ENCODE assay signal across 27 mouse cellular contexts in the genomic region with DNA sequence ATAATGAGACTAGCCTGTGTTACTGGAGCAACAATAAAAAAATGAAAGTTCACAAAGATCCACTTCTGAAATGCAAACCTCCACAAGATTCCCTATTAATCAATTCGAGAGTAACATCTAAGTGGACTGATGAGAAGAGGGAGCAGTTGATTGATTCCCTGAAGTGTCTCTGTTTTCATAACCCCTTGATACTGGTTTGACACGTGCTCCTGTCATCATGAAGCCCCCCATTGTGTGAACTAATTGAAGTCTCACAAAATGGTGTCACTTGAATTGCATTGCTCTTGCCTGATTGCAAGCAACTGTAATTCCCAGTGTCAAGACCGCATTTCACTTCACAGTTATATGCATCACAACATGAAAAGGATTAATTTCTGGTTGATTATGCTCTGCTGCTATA.
DNase-seq lines count a peak whose midpoint lies in the region; ATAC-seq and TF ChIP-seq lines count a peak whose summit lies in the region.
"Had no signal": no experiment of that assay in that cellular context is flagged by ENCODE, and none has a peak within 500 bp of the region (broad histone marks: within the 10 kb centered on the region; RNA-seq: fewer than 3 reads in every experiment).

No protein-coding gene starts in this region.

- H3K36me3 ChIP-seq in forebrain, embryonic 13.5 days (ENCODE audit: poor library complexity, severe bottlenecking), result no peaks in the 10 kb centered on the region
- H3K36me3 ChIP-seq in forebrain, embryonic 16.5 days (ENCODE audit: control insufficient read depth, insufficient read depth), result no peaks in the 10 kb centered on the region
- H3K36me3 ChIP-seq in midbrain, embryonic 12.5 days, result no peaks in the 10 kb centered on the region
- H3K36me3 ChIP-seq in midbrain, embryonic 16.5 days (ENCODE audit: control insufficient read depth, insufficient read depth, low read length), result no peaks in the 10 kb centered on the region
- no peaks in the 10 kb centered on the region for H3K36me3 ChIP-seq in midbrain, postnatal 0 days (ENCODE audit: insufficient read depth, low read length)
- no peaks in the 10 kb centered on the region for H3K36me3 ChIP-seq in midbrain, embryonic 15.5 days (replicated peaks)
- no peaks in the 10 kb centered on the region for H3K36me3 ChIP-seq in limb, embryonic 10.5 days
- H3K36me3 ChIP-seq: embryonic facial prominence, embryonic 12.5 days; embryonic facial prominence, embryonic 15.5 days; G1E; hindbrain, embryonic 13.5 days had no signal

- no peaks in the 10 kb centered on the region for H3K9me3 ChIP-seq in forebrain, embryonic 13.5 days (replicated peaks)
- H3K9me3 ChIP-seq in forebrain, embryonic 16.5 days (ENCODE audit: control insufficient read depth, low read length), result no peaks in the 10 kb centered on the region
- H3K9me3 ChIP-seq in midbrain, embryonic 12.5 days, result no peaks in the 10 kb centered on the region
- H3K9me3 ChIP-seq in midbrain, embryonic 16.5 days (replicated peaks; ENCODE audit: control insufficient read depth, low read length, poor library complexity, severe bottlenecking), result no peaks in the 10 kb centered on the region
- H3K9me3 ChIP-seq in midbrain, postnatal 0 days (ENCODE audit: low read length), result no peaks in the 10 kb centered on the region
- no peaks in the 10 kb centered on the region for H3K9me3 ChIP-seq in midbrain, embryonic 15.5 days
- H3K9me3 ChIP-seq in limb, embryonic 10.5 days (replicated peaks), result no peaks in the 10 kb centered on the region
- H3K9me3 ChIP-seq: embryonic facial prominence, embryonic 12.5 days; embryonic facial prominence, embryonic 15.5 days; G1E; hindbrain, embryonic 13.5 days had no signal

- peak; percentile 51; the same call in 1 of the 2 replicates for ATAC-seq in forebrain, embryonic 13.5 days
- ATAC-seq in forebrain, embryonic 16.5 days, result no peak
- peak; percentile 44; the same call in 1 of the 2 replicates for ATAC-seq in midbrain, embryonic 12.5 days (ENCODE audit: low FRiP score, low read depth)
- ATAC-seq in midbrain, embryonic 16.5 days, result no peak
- no peak for ATAC-seq in midbrain, postnatal 0 days (ENCODE audit: low FRiP score)
- ATAC-seq in midbrain, embryonic 15.5 days (replicated peaks), result no peak
- ATAC-seq: forebrain, postnatal 0 days; hindbrain, embryonic 16.5 days; inflammation-experienced regulatory T-cells, adult 6 months; Patski had no signal

- no peak overlapping the region for H3K27ac ChIP-seq in forebrain, embryonic 13.5 days
- no peak overlapping the region for H3K27ac ChIP-seq in forebrain, embryonic 16.5 days (ENCODE audit: low read length)
- H3K27ac ChIP-seq in midbrain, embryonic 12.5 days (replicated peaks), result no peak overlapping the region
- no peak overlapping the region for H3K27ac ChIP-seq in midbrain, embryonic 16.5 days (ENCODE audit: low read length)
- H3K27ac ChIP-seq in midbrain, postnatal 0 days (ENCODE audit: low read depth, low read length), result no peak overlapping the region
- H3K27ac ChIP-seq in midbrain, embryonic 15.5 days, result no peak overlapping the region
- no peak overlapping the region for H3K27ac ChIP-seq in limb, embryonic 10.5 days
- H3K27ac ChIP-seq: embryonic facial prominence, embryonic 12.5 days; embryonic facial prominence, embryonic 15.5 days; gastrocnemius, adult 2 months; hindbrain, embryonic 13.5 days had no signal

- no peaks in the 10 kb centered on the region for H3K4me1 ChIP-seq in forebrain, embryonic 13.5 days
- H3K4me1 ChIP-seq in forebrain, embryonic 16.5 days (replicated peaks; ENCODE audit: control insufficient read depth, insufficient read depth, low read length), result no peaks in the 10 kb centered on the region
- no peaks in the 10 kb centered on the region for H3K4me1 ChIP-seq in midbrain, embryonic 12.5 days
- no peaks in the 10 kb centered on the region for H3K4me1 ChIP-seq in midbrain, embryonic 16.5 days (ENCODE audit: control insufficient read depth, insufficient read depth, low read length)
- no peaks in the 10 kb centered on the region for H3K4me1 ChIP-seq in midbrain, postnatal 0 days (ENCODE audit: insufficient read depth, low read length)
- no peaks in the 10 kb centered on the region for H3K4me1 ChIP-seq in midbrain, embryonic 15.5 days
- no peaks in the 10 kb centered on the region for H3K4me1 ChIP-seq in limb, embryonic 10.5 days
- H3K4me1 ChIP-seq: embryonic facial prominence, embryonic 12.5 days; embryonic facial prominence, embryonic 15.5 days; hindbrain, embryonic 13.5 days had no signal

- WGBS in forebrain, embryonic 13.5 days, result 39% methylated on average over 3 of the region's 3 CpGs
- WGBS in forebrain, embryonic 16.5 days, result 42% methylated on average over 3 of the region's 3 CpGs
- WGBS in midbrain, embryonic 12.5 days, result 47% methylated on average over 3 of the region's 3 CpGs
- 35% methylated on average over 3 of the region's 3 CpGs for WGBS in midbrain, embryonic 16.5 days
- WGBS in midbrain, postnatal 0 days, result 46% methylated on average over 3 of the region's 3 CpGs
- 41% methylated on average over 3 of the region's 3 CpGs for WGBS in midbrain, embryonic 15.5 days
- 63% methylated on average over 3 of the region's 3 CpGs for WGBS in limb, embryonic 10.5 days

- no peak overlapping the region for H3K4me2 ChIP-seq in forebrain, embryonic 13.5 days
- H3K4me2 ChIP-seq in forebrain, embryonic 16.5 days (ENCODE audit: low read length), result no peak overlapping the region
- H3K4me2 ChIP-seq in midbrain, embryonic 12.5 days (replicated peaks), result no peak overlapping the region
- H3K4me2 ChIP-seq in midbrain, embryonic 16.5 days (ENCODE audit: low read length), result no peak overlapping the region
- H3K4me2 ChIP-seq in midbrain, postnatal 0 days (ENCODE audit: low read depth, low read length, poor library complexity, severe bottlenecking), result no peak overlapping the region
- H3K4me2 ChIP-seq in midbrain, embryonic 15.5 days, result no peak overlapping the region
- H3K4me2 ChIP-seq: embryonic facial prominence, embryonic 12.5 days; embryonic facial prominence, embryonic 15.5 days; heart, embryonic 11.5 days; hindbrain, embryonic 13.5 days had no signal

- DNase-seq in midbrain, postnatal 0 days (ENCODE audit: low spot score), result peak; percentile 22
- DNase-seq in limb, embryonic 10.5 days (ENCODE audit: low spot score), result no peak
- DNase-seq: adrenal gland, postnatal 10 days; adrenal gland, postnatal 36 days; B cell, adult 2 months; cerebellum, adult 11 months; cerebellum, adult 2 months; cerebellum, adult 9-11 months; cerebellum, postnatal 25 days; forebrain, postnatal 0 days; gastrocnemius, adult 2 months; gastrocnemius, postnatal 14 days; heart, adult 11 months had no signal

- no peaks in the 10 kb centered on the region for H3K27me3 ChIP-seq in forebrain, embryonic 13.5 days
- no peaks in the 10 kb centered on the region for H3K27me3 ChIP-seq in forebrain, embryonic 16.5 days (replicated peaks; ENCODE audit: control insufficient read depth, insufficient read depth, low read length)
- H3K27me3 ChIP-seq in midbrain, embryonic 12.5 days, result no peaks in the 10 kb centered on the region
- no peaks in the 10 kb centered on the region for H3K27me3 ChIP-seq in midbrain, embryonic 16.5 days (ENCODE audit: control insufficient read depth, insufficient read depth, low read depth, low read length)
- no peaks in the 10 kb centered on the region for H3K27me3 ChIP-seq in midbrain, postnatal 0 days (ENCODE audit: insufficient read depth, low read length)
- H3K27me3 ChIP-seq in midbrain, embryonic 15.5 days (replicated peaks), result no peaks in the 10 kb centered on the region
- no peaks in the 10 kb centered on the region for H3K27me3 ChIP-seq in limb, embryonic 10.5 days (ENCODE audit: low read depth, poor library complexity, severe bottlenecking)
- H3K27me3 ChIP-seq: CH12.LX; embryonic facial prominence, embryonic 12.5 days; embryonic facial prominence, embryonic 15.5 days; hindbrain, embryonic 13.5 days; Patski had no signal

- TF ChIP-seq CTCF in midbrain, postnatal 0 days (IDR thresholded peaks at IDR 0.05), result no peak

- no peak overlapping the region for H3K9ac ChIP-seq in forebrain, embryonic 13.5 days
- no peak overlapping the region for H3K9ac ChIP-seq in forebrain, embryonic 16.5 days (replicated peaks; ENCODE audit: low read depth, low read length)
- H3K9ac ChIP-seq in midbrain, embryonic 12.5 days (replicated peaks), result no peak overlapping the region
- no peak overlapping the region for H3K9ac ChIP-seq in midbrain, embryonic 16.5 days (ENCODE audit: low read depth, low read length)
- H3K9ac ChIP-seq in midbrain, postnatal 0 days (replicated peaks; ENCODE audit: low read length, poor library complexity, severe bottlenecking), result no peak overlapping the region
- no peak overlapping the region for H3K9ac ChIP-seq in midbrain, embryonic 15.5 days
- H3K9ac ChIP-seq: embryonic facial prominence, embryonic 12.5 days; embryonic facial prominence, embryonic 15.5 days; forebrain, postnatal 0 days; hindbrain, embryonic 13.5 days had no signal

- no peak overlapping the region for H3K4me3 ChIP-seq in forebrain, embryonic 13.5 days
- H3K4me3 ChIP-seq in forebrain, embryonic 16.5 days (replicated peaks; ENCODE audit: low read length), result no peak overlapping the region
- no peak overlapping the region for H3K4me3 ChIP-seq in midbrain, embryonic 12.5 days
- H3K4me3 ChIP-seq in midbrain, embryonic 16.5 days (ENCODE audit: low read depth, low read length), result no peak overlapping the region
- no peak overlapping the region for H3K4me3 ChIP-seq in midbrain, postnatal 0 days (ENCODE audit: low read depth, low read length)
- no peak overlapping the region for H3K4me3 ChIP-seq in midbrain, embryonic 15.5 days
- no peak overlapping the region for H3K4me3 ChIP-seq in limb, embryonic 10.5 days
- H3K4me3 ChIP-seq: embryonic facial prominence, embryonic 12.5 days; embryonic facial prominence, embryonic 15.5 days; gastrocnemius, adult 2 months; hindbrain, embryonic 13.5 days had no signal

Comparison
In these comparisons a context has a peak if more than half of its experiments do, and no peak if none do; other contexts are left out.
1. ATAC-seq: peak in forebrain, embryonic 13.5 days (single experiment) and midbrain, embryonic 12.5 days (single experiment); none in forebrain, embryonic 16.5 days (single experiment), midbrain, embryonic 16.5 days (single experiment), midbrain, postnatal 0 days (single experiment) and midbrain, embryonic 15.5 days (single experiment).